Mouse (Mus musculus) T-helper 2 cell (primary cell): ENCODE results near the gene Casp3.

Experiments
- in situ Hi-C: fragments of 300-600 bp; cut with MboI, MseI; formaldehyde crosslinking; loops from one replicate; pipeline ENCODE4 v1.15.1; 2025; ENCODE audit warnings: high pct_unique_total_duplicates

Casp3 gene

DNA sequence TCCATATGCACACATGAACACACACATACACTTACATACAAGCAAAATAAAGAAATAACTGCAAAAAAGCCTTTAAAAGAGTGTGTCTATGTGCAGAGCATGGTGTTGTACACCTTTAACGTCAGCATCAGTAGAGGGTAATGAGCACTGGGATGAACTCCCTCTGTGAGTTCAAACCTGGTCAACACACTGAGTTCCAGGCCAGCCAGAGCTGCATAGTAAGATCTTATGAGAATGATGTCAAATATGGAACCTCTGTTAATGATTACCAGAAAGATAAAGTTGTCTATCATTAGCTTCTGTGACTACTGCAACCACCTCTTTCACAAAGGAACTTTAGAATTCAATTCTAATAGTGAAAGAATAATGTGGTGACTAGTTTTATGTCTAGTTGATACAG, 10.2 kb upstream of the Casp3 start:
- in situ Hi-C loops: no loop called here

DNA sequence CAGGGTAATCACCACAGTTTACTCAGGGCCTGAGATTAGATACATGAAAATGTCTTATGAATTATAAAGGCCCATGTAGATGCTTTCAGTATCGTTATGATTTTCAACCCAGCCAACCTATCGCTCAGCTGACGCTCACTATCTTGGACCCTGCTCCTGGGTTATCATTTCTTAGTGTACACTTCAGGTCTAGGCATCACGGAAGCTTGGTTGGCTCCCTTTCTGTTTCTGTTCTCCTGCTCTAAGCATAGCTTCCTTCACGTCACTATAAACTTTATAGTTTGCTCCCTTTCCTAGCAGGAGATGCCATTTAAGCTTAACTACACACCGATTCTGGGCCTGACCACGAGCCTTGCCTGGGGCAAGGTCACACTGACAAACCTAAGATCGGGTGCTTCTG, 5.5 kb upstream of the Casp3 start:
- in situ Hi-C loops: no loop called here

DNA sequence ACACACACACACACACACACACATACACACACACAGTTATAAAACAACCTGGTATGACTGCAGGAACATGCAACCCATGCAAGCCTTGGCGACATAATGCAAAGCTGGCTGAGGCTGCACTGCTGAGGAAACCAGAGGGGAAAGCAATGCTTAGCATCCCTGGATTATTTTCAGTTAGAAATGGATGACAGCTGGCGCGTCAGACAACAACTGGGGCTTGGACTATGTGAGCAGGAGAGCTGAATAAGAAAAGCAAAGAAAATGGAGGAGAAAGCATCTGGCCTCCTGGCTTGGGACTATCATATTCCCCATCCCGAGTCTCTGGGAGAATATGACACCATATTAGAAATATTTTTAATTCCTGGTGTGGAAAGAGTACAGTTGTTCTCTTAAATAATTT, 4.2 kb upstream of the Casp3 start:
- in situ Hi-C loops: no loop called here

DNA sequence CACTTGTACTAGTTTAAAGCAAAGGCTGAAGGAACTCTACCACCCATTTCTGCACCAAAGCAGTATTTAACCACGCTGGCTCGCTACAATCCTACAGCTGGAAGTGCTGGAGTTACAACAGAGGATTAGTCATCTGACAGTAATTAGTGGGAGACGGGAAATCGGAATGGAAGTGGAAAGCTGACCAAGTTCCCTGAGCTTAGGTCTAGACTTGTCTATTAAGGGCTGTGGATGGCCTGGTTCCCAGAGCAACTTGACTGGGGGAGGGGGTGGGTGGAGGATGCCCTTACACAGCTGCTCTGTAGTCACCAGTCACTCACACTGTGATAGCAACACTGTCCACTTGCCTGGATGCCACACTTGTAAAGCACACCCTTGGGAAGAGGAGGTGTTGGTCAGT, 3.7 kb upstream of the Casp3 start:
- in situ Hi-C loops: no loop called here

DNA sequence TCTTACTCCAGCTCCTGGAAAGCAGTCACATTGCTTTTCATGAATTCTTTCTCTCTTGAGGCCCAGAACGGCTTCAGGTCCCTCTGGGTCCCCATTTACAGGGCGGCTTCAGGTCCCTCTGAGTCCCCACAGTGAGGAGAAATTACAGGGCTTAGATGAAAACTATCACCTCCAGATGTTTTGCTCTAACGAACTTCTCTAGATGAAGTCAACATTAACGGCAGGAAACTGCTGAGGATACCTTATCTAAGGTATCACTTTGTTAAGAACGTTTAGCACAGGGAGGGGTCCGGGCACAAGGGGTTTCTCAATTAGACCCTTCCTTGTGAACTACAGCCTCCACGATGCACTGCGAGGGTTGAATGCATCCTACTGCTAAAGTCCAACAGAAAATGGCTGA, 1.2 kb upstream of the Casp3 start:
- in situ Hi-C loops: loop anchor here (5.0 kb wide), 1 partner anchor 36 kb away; no protein-coding TSS in a partner anchor

DNA sequence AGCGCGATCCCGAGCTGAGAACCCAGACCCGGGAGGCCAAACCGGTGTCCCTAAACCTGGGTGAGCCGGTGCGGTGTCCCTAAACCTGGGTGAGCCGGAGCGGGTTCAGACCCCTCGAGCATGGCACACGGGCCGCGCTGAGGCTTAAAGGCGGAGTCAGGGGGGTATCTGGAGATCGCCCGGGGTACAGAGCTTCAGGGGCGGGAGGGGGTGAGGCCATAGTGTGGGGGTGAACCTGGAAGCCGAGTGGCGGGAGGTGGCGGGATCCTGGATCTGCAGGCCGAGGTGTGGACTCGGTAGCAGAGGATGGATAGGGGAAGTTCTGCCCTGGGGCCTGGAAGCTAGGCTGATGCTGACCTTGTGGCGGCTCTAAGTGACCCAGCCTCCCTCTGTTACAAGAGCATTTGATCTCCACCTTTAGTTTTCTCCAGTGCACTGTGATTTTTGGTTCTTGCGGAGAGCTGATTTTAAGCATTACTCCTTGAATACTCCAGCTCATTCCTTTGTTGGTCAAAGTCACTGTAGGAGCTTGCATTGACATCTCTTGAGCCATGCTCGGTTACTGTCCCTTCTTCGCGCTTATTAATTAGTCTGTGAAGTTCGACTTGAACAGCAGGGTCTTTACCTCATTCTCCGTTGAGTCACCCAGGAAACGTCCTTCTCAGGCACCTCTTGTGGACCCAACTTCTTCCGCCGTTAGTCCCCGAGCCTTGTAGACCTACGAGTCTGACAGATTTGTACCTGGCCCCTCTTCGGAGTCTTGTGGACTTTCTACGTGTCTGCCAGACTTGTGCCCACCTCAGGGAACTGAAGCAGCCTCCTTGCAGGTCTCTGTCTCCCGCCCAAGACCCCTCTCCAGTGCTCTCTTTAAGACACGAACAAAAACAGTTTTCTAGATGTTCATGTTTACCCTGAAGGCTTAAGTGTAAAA, 864 bp downstream of the Casp3 start:
- in situ Hi-C loops: loop anchor here (5.0 kb wide), 1 partner anchor 34 kb away; no protein-coding TSS in a partner anchor

DNA sequence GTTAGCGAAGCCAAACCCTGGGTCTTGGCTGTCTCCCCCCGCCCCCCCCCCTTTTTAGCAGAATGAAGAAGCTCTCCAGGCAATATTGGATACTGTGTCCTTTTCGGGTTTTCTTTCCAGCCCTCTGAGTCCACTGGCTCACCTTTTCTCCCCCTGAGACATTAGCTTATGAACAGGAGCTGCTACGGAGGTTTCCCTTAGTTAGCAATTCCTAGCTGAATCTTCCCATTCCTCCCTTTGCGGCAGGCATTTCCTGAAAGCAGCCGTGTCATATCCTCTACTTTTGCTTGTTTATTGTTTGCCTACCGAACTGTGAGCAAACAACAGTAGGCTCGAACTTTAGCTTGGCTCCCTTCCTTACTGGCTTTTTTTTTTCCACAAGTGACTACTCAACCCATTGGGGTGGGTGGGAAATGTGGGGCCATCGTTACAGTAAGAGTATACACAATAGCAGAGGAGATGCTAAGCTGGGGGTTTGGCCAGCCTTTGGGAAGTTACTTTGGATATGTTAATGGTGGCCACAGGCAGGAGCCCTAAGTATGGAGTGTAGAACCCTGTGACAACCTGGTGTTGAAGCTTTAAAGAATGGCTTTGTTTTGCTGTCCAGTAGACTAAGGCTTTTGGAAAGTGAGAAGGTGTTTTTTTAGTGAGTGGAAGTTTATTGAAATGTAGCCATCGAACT, 1.7 kb downstream of the Casp3 start:
- in situ Hi-C loops: loop anchor here (5.0 kb wide), 1 partner anchor 34 kb away; no protein-coding TSS in a partner anchor

DNA sequence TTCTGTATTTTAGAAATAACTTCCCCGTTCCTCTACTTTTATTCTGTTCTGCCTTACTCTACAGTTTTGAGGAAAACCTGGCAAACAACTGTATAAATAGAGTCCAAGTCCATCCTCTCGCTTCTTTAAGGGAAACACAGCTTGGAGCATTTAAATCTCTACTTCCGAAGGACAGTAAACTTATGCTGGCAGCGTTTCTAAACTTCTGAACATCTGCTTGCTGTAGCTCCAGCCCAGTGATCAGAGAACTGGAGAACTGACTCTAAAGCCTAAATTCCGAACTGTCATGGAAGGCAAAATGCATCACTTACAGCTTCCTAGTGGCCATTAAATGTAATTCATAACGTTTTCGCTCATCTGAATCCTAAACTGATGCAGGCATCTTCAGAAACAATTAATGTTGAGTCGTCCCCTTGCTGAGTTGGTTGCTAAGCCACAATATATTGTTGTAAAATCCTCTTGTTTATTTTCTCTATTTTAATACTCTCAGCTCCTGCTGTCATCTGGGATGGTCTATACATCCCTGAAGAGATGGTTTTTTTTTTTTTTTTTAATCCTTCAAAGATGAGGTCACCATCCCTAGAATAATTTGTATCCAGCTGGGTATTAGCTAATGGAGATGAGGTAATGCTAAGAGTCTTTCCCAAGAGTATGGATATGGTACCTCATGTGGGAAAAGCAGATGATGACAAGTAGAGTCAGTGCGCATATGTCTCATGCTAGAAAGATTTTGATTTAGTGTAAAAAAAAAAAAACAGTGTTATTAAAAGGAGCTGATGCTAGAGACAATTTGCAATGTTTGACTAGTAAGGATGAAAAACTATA, 5.6 kb downstream of the Casp3 start:
- in situ Hi-C loops: no loop called here

DNA sequence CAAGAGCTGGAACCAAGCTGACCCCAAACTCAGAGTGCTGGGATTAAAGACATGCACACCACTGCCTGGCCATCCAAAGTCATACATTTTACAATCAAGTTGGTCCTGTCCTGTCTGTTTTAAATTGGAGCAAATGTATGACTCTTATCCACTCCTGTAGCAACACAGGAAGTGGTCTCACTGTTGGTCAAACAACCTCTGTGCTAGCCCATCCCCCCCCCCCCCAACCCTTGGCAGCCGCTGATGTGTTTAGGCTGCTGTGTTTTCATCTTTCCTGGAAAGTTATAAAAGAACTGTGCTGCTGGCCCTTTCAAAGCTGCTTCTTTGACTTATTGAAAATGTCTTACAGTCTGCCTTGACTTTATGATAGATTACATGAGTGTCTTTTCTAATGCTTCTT, 8.1 kb downstream of the Casp3 start:
- in situ Hi-C loops: no loop called here

DNA sequence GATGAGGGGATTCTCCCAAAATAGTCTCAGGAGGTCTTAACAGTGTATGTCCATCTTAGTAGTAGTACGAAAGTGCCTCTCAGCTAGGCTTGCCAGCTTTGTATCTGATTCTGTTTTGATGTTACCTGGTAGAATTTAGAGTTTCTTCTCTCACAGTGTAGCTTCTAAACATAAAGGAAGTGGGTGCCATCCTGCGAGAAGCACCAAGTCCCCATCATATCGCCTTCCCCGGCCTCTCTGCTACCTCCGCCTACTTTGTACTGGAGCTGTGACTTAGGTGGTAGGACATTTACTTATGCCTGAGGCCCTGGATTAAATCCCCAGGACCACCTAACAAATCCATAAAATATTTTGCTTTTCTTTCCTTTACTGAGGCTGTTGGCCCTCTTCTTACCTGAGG, 9.6 kb downstream of the Casp3 start:
- in situ Hi-C loops: no loop called here

DNA sequence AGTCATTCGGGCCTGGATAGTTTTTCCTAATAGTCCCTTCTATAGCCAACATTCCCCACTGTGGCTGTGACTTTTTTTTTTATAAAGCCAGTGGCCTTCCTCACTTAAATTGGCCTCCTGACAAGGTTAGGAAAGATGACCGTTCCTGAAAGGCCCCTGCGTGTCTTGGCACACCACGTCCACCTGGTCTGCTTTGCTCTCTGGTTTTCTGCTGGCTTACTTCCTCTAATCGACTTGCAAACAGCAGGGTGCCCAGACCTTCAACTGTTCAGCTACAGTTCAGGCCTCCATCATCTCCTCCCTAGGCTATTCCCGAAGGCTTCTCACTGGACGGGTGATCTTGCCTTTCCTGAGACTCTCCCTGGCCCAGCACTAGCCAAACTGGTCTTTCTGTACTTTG, 10.8 kb downstream of the Casp3 start:
- in situ Hi-C loops: no loop called here

DNA sequence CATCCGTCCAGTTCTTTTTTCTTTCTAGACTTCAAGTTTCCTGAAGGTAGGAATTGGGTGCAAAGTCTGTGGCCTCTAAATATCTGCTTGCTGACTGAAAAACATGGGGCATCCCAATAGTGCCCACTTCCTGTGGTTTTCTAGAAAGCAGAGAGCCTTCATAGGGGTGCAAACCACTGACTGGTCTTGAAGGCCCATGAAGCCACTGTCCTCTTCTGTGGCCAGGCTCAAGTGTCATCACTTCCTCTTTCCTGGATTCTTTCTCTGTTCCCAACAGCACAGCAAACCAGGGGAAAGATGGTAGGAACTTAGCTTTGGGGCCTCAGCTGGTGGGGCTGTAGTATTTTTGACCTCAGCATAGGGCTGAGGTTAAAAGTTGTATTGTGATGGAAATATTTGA, 11.6 kb downstream of the Casp3 start:
- in situ Hi-C loops: no loop called here

DNA sequence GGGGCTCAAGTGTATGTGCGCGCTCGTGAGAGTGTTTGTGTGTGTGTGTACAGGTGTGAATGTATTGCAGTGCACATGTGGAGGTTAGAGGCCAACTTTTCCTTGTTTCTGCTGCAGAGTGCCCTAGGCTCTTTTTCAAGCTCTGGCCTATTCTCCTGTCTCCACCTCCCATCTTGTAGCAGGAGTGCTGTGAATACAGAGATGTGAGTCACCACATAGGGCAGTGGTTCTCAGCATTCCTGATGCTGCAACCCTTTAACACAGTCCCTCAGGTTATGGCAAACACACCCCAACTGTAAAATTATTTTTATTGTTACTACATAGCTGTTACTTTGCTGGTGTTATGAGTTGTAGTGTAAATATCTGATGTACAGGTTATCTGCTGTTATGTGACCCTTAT, 13.3 kb downstream of the Casp3 start:
- in situ Hi-C loops: no loop called here

DNA sequence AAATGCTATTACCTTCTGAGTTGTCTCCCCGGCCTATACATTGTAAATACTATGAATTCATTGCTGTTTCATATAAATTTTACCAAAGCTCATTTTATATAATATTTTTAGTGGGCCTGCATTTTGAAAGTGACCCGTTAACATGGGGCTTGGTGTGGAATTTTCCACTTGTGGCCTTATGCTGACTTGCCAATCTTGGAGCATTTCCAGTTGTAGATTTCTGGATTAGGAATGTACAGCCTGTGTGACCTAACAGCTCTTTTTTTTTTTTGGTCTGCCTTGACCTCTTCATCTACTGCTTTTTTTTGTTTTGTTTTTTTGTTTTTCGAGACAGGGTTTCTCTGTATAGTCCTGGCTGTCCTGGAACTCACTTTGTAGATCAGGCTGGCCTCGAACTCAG, 13.8 kb downstream of the Casp3 start:
- in situ Hi-C loops: no loop called here

DNA sequence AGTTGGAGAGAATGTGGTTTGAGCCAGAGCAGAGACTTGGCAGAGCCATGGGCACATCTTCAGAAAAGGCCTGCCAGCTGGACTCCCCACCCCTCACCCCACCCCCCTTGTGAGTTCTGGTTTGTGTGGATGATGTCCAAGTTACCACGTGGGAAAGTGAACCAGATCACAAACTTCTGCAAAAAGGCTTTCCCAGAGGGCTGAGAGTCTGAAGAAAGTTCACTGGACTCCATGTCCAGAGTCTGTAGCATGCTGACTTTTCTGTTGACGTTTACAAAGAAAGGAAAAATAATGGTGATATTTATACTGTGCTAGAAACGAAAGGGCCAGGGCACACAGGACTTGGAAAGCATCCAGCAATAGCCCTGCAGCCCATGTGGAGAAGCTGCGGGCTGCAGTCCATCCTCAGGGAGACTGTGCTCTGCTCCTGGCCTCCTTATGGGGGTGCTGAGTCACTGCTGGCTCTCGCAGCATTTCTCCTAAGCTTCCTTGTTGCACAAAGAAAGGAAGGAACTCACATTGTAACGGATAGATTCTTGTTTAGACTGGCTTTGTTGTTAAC, 22.0 kb downstream of the Casp3 start:
- in situ Hi-C loops: no loop called here

DNA sequence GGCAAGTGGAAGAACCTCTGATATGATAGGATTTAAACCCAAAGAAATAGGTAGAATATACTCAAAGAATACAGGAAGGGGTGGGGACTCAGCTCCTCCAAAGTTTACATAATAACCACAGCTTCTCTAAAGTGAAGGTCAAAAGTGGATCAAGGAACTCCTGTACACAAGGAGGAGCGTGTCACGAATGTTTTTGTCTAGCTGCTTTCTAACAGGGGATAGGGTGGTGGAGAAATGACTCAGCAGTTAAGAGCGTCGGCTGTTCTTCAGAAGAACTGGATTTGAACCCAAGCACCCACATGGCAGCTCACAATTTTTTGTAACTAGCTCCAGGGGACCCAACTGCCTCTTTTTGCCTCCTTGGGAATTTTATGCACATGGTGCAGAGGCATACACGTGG, 22.8 kb downstream of the Casp3 start:
- in situ Hi-C loops: no loop called here

DNA sequence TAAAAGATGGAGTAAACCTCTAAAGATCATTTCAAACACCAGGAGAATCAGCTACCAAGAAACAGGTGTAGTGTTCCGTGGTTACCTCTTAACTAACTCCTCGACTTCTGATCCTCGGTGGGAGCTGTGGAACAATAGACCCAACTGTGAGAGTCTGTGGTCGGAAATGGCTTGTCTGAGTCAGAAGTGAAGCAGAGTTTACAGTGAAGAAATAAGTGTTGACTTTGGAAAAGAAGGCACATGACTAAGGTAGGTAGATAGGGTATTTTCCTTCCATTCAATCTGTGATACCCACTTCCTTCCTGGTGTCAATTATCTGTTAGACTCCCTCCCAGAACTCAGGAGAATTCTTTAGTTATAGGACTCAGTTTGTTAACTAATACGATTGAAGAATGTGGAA, 24.2 kb downstream of the Casp3 start:
- in situ Hi-C loops: no loop called here

DNA sequence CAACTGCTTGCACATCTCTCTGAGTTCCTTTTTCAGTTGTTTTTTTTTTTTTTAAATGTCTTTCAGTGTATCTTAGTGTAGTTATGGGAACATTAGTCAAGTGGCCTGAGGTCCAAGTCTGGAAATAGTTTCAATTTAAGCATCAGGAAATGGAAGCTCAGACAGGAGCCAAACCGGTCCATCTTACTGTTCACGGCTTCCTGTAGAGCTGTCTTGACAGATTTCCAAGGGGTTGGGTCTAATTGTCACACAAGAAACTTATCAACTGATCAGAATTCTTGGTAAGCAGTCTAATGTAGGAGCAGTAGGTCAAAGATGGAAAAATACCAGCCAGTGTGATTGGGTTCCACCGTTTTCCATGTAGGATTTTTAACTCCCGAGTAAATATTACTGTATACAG, 31.3 kb downstream of the Casp3 start:
- in situ Hi-C loops: no loop called here

DNA sequence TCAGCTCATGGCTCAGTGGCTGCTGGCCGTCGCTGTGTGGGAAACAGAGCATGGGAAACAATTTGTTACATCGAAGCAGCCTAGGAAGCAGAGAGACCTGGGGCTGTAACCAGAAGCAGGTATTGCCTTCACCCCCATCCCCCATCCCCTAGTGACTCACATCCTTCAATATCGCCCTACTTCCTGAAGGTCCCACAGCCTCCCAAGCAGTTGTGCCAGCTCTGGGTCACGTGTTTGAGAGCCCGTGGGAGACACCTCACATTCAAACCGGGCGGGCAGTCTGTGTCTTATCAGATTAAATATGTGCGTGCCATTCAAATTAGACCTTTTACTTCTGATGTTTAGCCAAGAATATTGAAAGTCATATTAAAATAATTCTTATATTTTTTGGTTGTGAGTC, 34.8 kb downstream of the Casp3 start:
- in situ Hi-C loops: loop anchor here (5.0 kb wide), 1 partner anchor 35 kb away; the partner anchor contains the start of genes Casp3 and Primpol

DNA sequence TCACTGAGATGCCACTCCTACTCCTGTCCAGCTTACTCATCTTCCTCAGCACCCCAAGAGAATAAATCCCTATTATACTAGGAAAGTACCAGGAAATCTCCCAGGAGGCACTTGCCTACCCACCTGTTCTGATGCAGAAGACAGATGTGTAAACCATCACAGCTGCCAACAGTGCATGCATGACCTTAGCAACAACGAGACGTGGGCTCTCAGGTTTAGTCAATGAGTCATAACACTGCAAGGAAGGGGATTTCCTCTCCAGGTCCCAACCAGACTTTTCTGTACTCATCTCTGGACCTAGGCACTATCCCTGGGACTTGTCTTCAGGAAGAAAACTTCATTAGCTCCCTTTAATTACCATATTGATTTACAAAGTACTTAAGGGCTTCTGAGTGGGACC, 38.8 kb downstream of the Casp3 start:
- in situ Hi-C loops: no loop called here

DNA sequence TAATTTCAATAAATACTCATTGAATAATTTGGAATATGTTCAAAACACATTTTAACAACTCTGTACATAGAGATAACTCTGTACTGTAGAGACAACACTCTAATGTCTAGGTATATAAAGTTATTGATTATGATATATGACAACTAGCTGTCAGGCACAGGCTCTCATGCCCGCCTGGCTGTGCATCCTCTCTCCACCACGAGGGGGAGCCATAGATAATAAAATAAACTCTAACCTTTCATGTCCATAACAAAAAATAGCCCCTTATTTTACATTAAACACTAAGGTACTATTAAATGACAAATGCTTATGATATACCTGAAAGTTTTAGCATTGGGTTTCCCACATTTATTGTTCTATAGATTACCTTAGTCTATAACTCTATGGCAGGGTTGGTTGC, 54.4 kb downstream of the Casp3 start:
- in situ Hi-C loops: loop anchor here (5.0 kb wide), 1 partner anchor 281 kb away; no protein-coding TSS in a partner anchor
